Mouse (Mus musculus) limb, embryonic 11.5 days (tissue): ENCODE results near the gene H2-Ab1. TPM values are rescaled to one million over a fixed set of nuclear protein-coding genes. Genes with fewer than 3 reads are reported as not detected.
A peak's percentile ranks its signal among the peaks of the same experiment; 100 is the strongest.

Experiments
- ATAC-seq: fragments of 200-750 bp; cut with Nextera tagmentation; 2 replicates; pipeline ENCODE4 v1.8.0; 2017; ENCODE audit warnings: low read depth; ENCODE audit not compliant: insufficient number of reproducible peaks, low FRiP score, low TSS enrichment
- DNase-seq: peaks from one replicate; pipeline ENCODE4 v3.0.0-alpha.2; 2015; ENCODE audit warnings: low spot score
- H3K27ac ChIP-seq: fragments of 300-500 bp; sonication (generic); replicated peaks from 2 replicates; pipeline ENCODE4 v1.5.1; 2014; ENCODE audit warnings: low read depth, mild to moderate bottlenecking, low read length
- H3K27me3 ChIP-seq: fragments of 300-500 bp; sonication (generic); 2 replicates; pipeline ENCODE4 v1.6.1; 2014; ENCODE audit warnings: mild to moderate bottlenecking, low read length, mixed read lengths; ENCODE audit not compliant: control insufficient read depth, insufficient read depth
- H3K36me3 ChIP-seq: fragments of 300-500 bp; sonication (generic); 2 replicates; pipeline ENCODE4 v1.6.1; 2014; ENCODE audit warnings: mild to moderate bottlenecking, low read length, moderate library complexity, mixed read lengths; ENCODE audit not compliant: control insufficient read depth, insufficient read depth
- H3K4me1 ChIP-seq: fragments of 300-500 bp; sonication (generic); 2 replicates; pipeline ENCODE4 v1.6.1; 2014; ENCODE audit warnings: low read length, mixed read lengths; ENCODE audit not compliant: control insufficient read depth, insufficient read depth
- H3K4me2 ChIP-seq: fragments of 300-500 bp; sonication (generic); 2 replicates; pipeline ENCODE4 v1.6.1; 2014; ENCODE audit warnings: low read depth, mild to moderate bottlenecking, moderate library complexity; ENCODE audit not compliant: severe bottlenecking
- H3K4me3 ChIP-seq: fragments of 300-500 bp; sonication (generic); 2 replicates; pipeline ENCODE4 v1.5.1; 2014; ENCODE audit warnings: low read depth, low read length
- H3K9ac ChIP-seq: fragments of 300-500 bp; sonication (generic); 2 replicates; pipeline ENCODE4 v1.6.1; 2014; ENCODE audit warnings: mild to moderate bottlenecking, low read length
- H3K9me3 ChIP-seq: fragments of 300-500 bp; sonication (generic); 2 replicates; pipeline ENCODE4 v1.6.1; 2016; ENCODE audit warnings: low read length; ENCODE audit not compliant: control insufficient read depth
- WGBS: fragments of 180-500 bp; shearing (Covaris S2); extraction: QIAGEN DNeasy Blood & Tissue Kit; methylation state at CpG from one replicate; pipeline ENCODE4 v1.1.7; 2014; 5-methylcytosine and 5-hydroxymethylcytosine counted together
- polyA plus RNA-seq: library from polyadenylated mRNA; unstranded; fragments of >200 nt; fragmentation: Nextera tagmentation; extraction: Ambion mirVana; gene quantifications from 2 replicates; pipeline ENCODE4 v1.2.1, GENCODE M21; 2014

The H2-Ab1 gene
- polyA plus RNA-seq, 1 experiment from 2014 or later = 4.5 TPM

- Histone ChIP-seq H3K36me3 (no peaks in the 10 kb centered on the region), H3K4me1 (peaks cover 3% of the 10 kb centered on the region; the same call in 1 of the 2 replicates), H3K9ac (no peak overlapping the region; the same call in 1 of the 2 replicates), H3K9me3 (no peaks in the 10 kb centered on the region), H3K27me3 (peaks cover 7% of the 10 kb centered on the region; the same call in 1 of the 2 replicates), H3K4me3 (peak overlapping the region; percentile 35), H3K27ac (no peak overlapping the region), H3K4me2 (peak overlapping the region; percentile 95)
- ATAC-seq (peak; percentile 83), DNase-seq (peak; percentile 91)
- WGBS = under 1% methylated on average over 8 of the region's 8 CpGs
Observed at GRCm38 (mm10) chr17:34263068-34263467, 5.6 kb downstream of the H2-Ab1 start.

- Histone ChIP-seq H3K4me2 (peak overlapping the region; percentile 95), H3K9me3 (no peaks in the 10 kb centered on the region), H3K36me3 (no peaks in the 10 kb centered on the region), H3K4me1 (peaks cover 3% of the 10 kb centered on the region; the same call in 1 of the 2 replicates), H3K4me3 (peak overlapping the region; percentile 46), H3K27ac (no peak overlapping the region), H3K27me3 (peaks cover 7% of the 10 kb centered on the region; the same call in 1 of the 2 replicates), H3K9ac (no peak overlapping the region)
- WGBS = 5% methylated on average over 14 of the region's 14 CpGs
- peak; percentile 68 for DNase-seq
- ATAC-seq = no peak
Observed at GRCm38 (mm10) chr17:34263811-34264371, 6.4 kb downstream of the H2-Ab1 start.

GRCm38 (mm10) chr17:34264452-34265351 is 7.2 kb downstream of the H2-Ab1 start:
- DNase-seq (peak; percentile 67), ATAC-seq (no peak)
- H3K4me3 ChIP-seq = peak overlapping the region; percentile 46
- under 1% methylated on average over 86 of the region's 93 CpGs for WGBS
- H3K4me2 ChIP-seq = peak overlapping the region; percentile 95
- no peak overlapping the region for H3K27ac ChIP-seq
- H3K9ac ChIP-seq = peak overlapping the region; percentile 56
- no peaks in the 10 kb centered on the region for H3K9me3 ChIP-seq
- peaks cover 3% of the 10 kb centered on the region; the same call in 1 of the 2 replicates for H3K4me1 ChIP-seq
- H3K27me3 ChIP-seq = peaks cover 7% of the 10 kb centered on the region; the same call in 1 of the 2 replicates
- H3K36me3 ChIP-seq = no peaks in the 10 kb centered on the region

- ATAC-seq (no peak), DNase-seq (no peak)
- Histone ChIP-seq H3K9ac (no peak overlapping the region), H3K27ac (no peak overlapping the region), H3K4me3 (no peak overlapping the region), H3K4me1 (peaks cover 3% of the 10 kb centered on the region; the same call in 1 of the 2 replicates), H3K4me2 (no peak overlapping the region), H3K36me3 (no peaks in the 10 kb centered on the region), H3K9me3 (no peaks in the 10 kb centered on the region), H3K27me3 (peaks cover 7% of the 10 kb centered on the region; the same call in 1 of the 2 replicates)
- WGBS = 82% methylated on average over 2 of the region's 2 CpGs
Observed at GRCm38 (mm10) chr17:34268262-34268661, 10.8 kb downstream of the H2-Ab1 start.

- Histone ChIP-seq H3K4me1 (peaks cover 3% of the 10 kb centered on the region; the same call in 1 of the 2 replicates), H3K4me3 (no peak overlapping the region), H3K27ac (no peak overlapping the region), H3K36me3 (no peaks in the 10 kb centered on the region), H3K4me2 (no peak overlapping the region), H3K9me3 (no peaks in the 10 kb centered on the region), H3K27me3 (peaks cover 7% of the 10 kb centered on the region; the same call in 1 of the 2 replicates), H3K9ac (no peak overlapping the region)
- WGBS = 90% methylated on average over 2 of the region's 2 CpGs
- ATAC-seq (no peak), DNase-seq (no peak)
Observed at GRCm38 (mm10) chr17:34268748-34269147, 11.3 kb downstream of the H2-Ab1 start.

- H3K4me3 ChIP-seq = no peak overlapping the region
- H3K4me1 ChIP-seq = no peaks in the 10 kb centered on the region
- ATAC-seq = no peak
- 74% methylated on average over 4 of the region's 4 CpGs for WGBS
- H3K27ac ChIP-seq = no peak overlapping the region
- no peak for DNase-seq
- H3K4me2 ChIP-seq = no peak overlapping the region
- no peak overlapping the region for H3K9ac ChIP-seq
- H3K27me3 ChIP-seq = no peaks in the 10 kb centered on the region
- H3K36me3 ChIP-seq = no peaks in the 10 kb centered on the region
- no peaks in the 10 kb centered on the region for H3K9me3 ChIP-seq
Observed at GRCm38 (mm10) chr17:34269817-34270216, 12.3 kb downstream of the H2-Ab1 start.

GRCm38 (mm10) chr17:34270230-34270629 is 12.7 kb downstream of the H2-Ab1 start:
- DNase-seq (no peak), ATAC-seq (no peak)
- no peaks in the 10 kb centered on the region for H3K27me3 ChIP-seq
- H3K9me3 ChIP-seq = no peaks in the 10 kb centered on the region
- no peak overlapping the region for H3K27ac ChIP-seq
- no peak overlapping the region for H3K4me3 ChIP-seq
- H3K4me1 ChIP-seq = no peaks in the 10 kb centered on the region
- H3K4me2 ChIP-seq = no peak overlapping the region
- no peak overlapping the region for H3K9ac ChIP-seq
- WGBS = 79% methylated on average over 2 of the region's 2 CpGs
- H3K36me3 ChIP-seq = no peaks in the 10 kb centered on the region

GRCm38 (mm10) chr17:34270940-34271339 is 13.5 kb downstream of the H2-Ab1 start:
- Histone ChIP-seq H3K4me2 (no peak overlapping the region), H3K4me1 (no peaks in the 10 kb centered on the region), H3K36me3 (no peaks in the 10 kb centered on the region), H3K9ac (no peak overlapping the region), H3K27me3 (no peaks in the 10 kb centered on the region), H3K4me3 (no peak overlapping the region), H3K9me3 (no peaks in the 10 kb centered on the region), H3K27ac (no peak overlapping the region)
- 82% methylated on average over 2 of the region's 2 CpGs for WGBS
- ATAC-seq = no peak
- no peak for DNase-seq
